Mouse (Mus musculus) thymus, postnatal 0 days (tissue): ENCODE measurements around the gene Slc44a3. TPM values are rescaled to one million over a fixed set of nuclear protein-coding genes. Genes with fewer than 3 reads are reported as not detected.

Experiments
- DNase-seq: peaks from one replicate; pipeline ENCODE4 v3.0.0-alpha.2; 2015; ENCODE audit warnings: low spot score
- polyA plus RNA-seq: library from polyadenylated mRNA; unstranded; fragments of >200 nt; fragmentation: Nextera tagmentation; extraction: Ambion mirVana; gene quantifications from 2 replicates; pipeline ENCODE4 v1.2.1, GENCODE M21; 2015

The Slc44a3 gene
- 0.68 and 1.2 TPM in 2 replicates for polyA plus RNA-seq

- no peak for DNase-seq
These were observed at the start of gene Slc44a3 for GRCm38 (mm10) chr3:121532176-121532575. Slc44a3 (minus strand) TSS chr3:121532404.

- DNase-seq = no peak
These were observed 47.8 kb upstream of the Slc44a3 start for GRCm38 (mm10) chr3:121579880-121580549.

- DNase-seq = no peak
These were observed 47.2 kb upstream of the Slc44a3 start for GRCm38 (mm10) chr3:121579402-121579801.

GRCm38 (mm10) chr3:121578706-121579105 is 46.5 kb upstream of the Slc44a3 start:
- DNase-seq = no peak

- DNase-seq = no peak
These were observed 45.4 kb upstream of the Slc44a3 start for GRCm38 (mm10) chr3:121577641-121578040.

GRCm38 (mm10) chr3:121577032-121577591 is 44.9 kb upstream of the Slc44a3 start:
- DNase-seq = no peak

GRCm38 (mm10) chr3:121576367-121576766 is 44.2 kb upstream of the Slc44a3 start:
- no peak for DNase-seq

- no peak for DNase-seq
These were observed 42.2 kb upstream of the Slc44a3 start for GRCm38 (mm10) chr3:121574386-121574785.

- no peak for DNase-seq
These were observed 41.7 kb upstream of the Slc44a3 start for GRCm38 (mm10) chr3:121573858-121574257.

GRCm38 (mm10) chr3:121571491-121571890 is 39.3 kb upstream of the Slc44a3 start:
- DNase-seq = no peak

- no peak for DNase-seq
These were observed 38.4 kb upstream of the Slc44a3 start for GRCm38 (mm10) chr3:121570623-121571022.

GRCm38 (mm10) chr3:121569767-121570166 is 37.6 kb upstream of the Slc44a3 start:
- DNase-seq = no peak

- no peak for DNase-seq
These were observed 36.8 kb upstream of the Slc44a3 start for GRCm38 (mm10) chr3:121569004-121569403.

- no peak for DNase-seq
These were observed 35.7 kb upstream of the Slc44a3 start for GRCm38 (mm10) chr3:121567904-121568303.

GRCm38 (mm10) chr3:121567337-121567900 is 35.2 kb upstream of the Slc44a3 start:
- no peak for DNase-seq

GRCm38 (mm10) chr3:121566901-121567300 is 34.7 kb upstream of the Slc44a3 start:
- no peak for DNase-seq

- DNase-seq = no peak
These were observed 29.6 kb upstream of the Slc44a3 start for GRCm38 (mm10) chr3:121561803-121562202.

GRCm38 (mm10) chr3:121560115-121560865 is 28.1 kb upstream of the Slc44a3 start:
- DNase-seq = no peak

GRCm38 (mm10) chr3:121559406-121560114 is 27.4 kb upstream of the Slc44a3 start:
- no peak for DNase-seq

GRCm38 (mm10) chr3:121558861-121559260 is 26.7 kb upstream of the Slc44a3 start:
- DNase-seq = no peak

GRCm38 (mm10) chr3:121556304-121556703 is 24.1 kb upstream of the Slc44a3 start:
- DNase-seq = no peak
